Mouse (Mus musculus): Measurements from ENCODE around the gene Sapcd2. TPM values are rescaled to one million over a fixed set of nuclear protein-coding genes. Genes with fewer than 3 reads are reported as not detected.
A peak's percentile ranks its signal among the peaks of the same experiment; 100 is the strongest.
"Not testable (repeated sequence)": the region's sequence is repeated elsewhere in the genome, so short reads cannot be mapped to it uniquely, and the experiment has no call there.

The Sapcd2 gene
- polyA plus RNA-seq, 1 experiment from 2014 or later, result 35.9 TPM

GRCm38 (mm10) chr2:25402377-25402971, 30.4 kb downstream of the Sapcd2 start:
- H3K9me3 ChIP-seq (replicated peaks; ENCODE audit: control insufficient read depth, low read length), result no peaks in the 10 kb centered on the region
- peak overlapping the region; percentile 70 for H3K9ac ChIP-seq (ENCODE audit: low read length)
- H3K36me3 ChIP-seq (ENCODE audit: control insufficient read depth, insufficient read depth, low read length), result no peaks in the 10 kb centered on the region
- peak overlapping the region; percentile 53 for H3K4me3 ChIP-seq (replicated peaks; ENCODE audit: low read length)
- peaks cover 28% of the 10 kb centered on the region for H3K27me3 ChIP-seq (ENCODE audit: control insufficient read depth, insufficient read depth, low read length)
- ATAC-seq (ENCODE audit: insufficient read depth, low FRiP score), result peak; percentile 6; the same call in 1 of the 2 replicates
- H3K27ac ChIP-seq (ENCODE audit: low read length), result no peak overlapping the region
- peak overlapping the region; percentile 81 for H3K4me2 ChIP-seq (ENCODE audit: low read depth, low read length)
- WGBS, result 0% methylated on average over 13 of the region's 13 CpGs
- peaks cover 4% of the 10 kb centered on the region; the same call in 1 of the 2 replicates for H3K4me1 ChIP-seq (ENCODE audit: control insufficient read depth, insufficient read depth, low read length)

- Histone ChIP-seq H3K9ac (ENCODE audit: low read length) (peak overlapping the region; percentile 70), H3K9me3 (replicated peaks; ENCODE audit: control insufficient read depth, low read length) (no peaks in the 10 kb centered on the region), H3K36me3 (ENCODE audit: control insufficient read depth, insufficient read depth, low read length) (no peaks in the 10 kb centered on the region), H3K27me3 (ENCODE audit: control insufficient read depth, insufficient read depth, low read length) (peaks cover 26% of the 10 kb centered on the region), H3K27ac (ENCODE audit: low read length) (peak overlapping the region; percentile 21; the same call in 1 of the 2 replicates), H3K4me2 (ENCODE audit: low read depth, low read length) (peak overlapping the region; percentile 81), H3K4me3 (replicated peaks; ENCODE audit: low read length) (peak overlapping the region; percentile 53), H3K4me1 (ENCODE audit: control insufficient read depth, insufficient read depth, low read length) (peaks cover 4% of the 10 kb centered on the region; the same call in 1 of the 2 replicates)
- 2% methylated on average over 54 of the region's 54 CpGs for WGBS
- peak; percentile 69; the same call in 1 of the 2 replicates for ATAC-seq (ENCODE audit: insufficient read depth, low FRiP score)
Observed at GRCm38 (mm10) chr2:25402972-25403601, 31.0 kb downstream of the Sapcd2 start.

GRCm38 (mm10) chr2:25403994-25404393, 31.9 kb downstream of the Sapcd2 start:
- Histone ChIP-seq H3K4me1 (ENCODE audit: control insufficient read depth, insufficient read depth, low read length) (peaks cover 4% of the 10 kb centered on the region; the same call in 1 of the 2 replicates), H3K27ac (ENCODE audit: low read length) (no peak overlapping the region), H3K27me3 (ENCODE audit: control insufficient read depth, insufficient read depth, low read length) (peaks cover 20% of the 10 kb centered on the region), H3K9me3 (replicated peaks; ENCODE audit: control insufficient read depth, low read length) (no peaks in the 10 kb centered on the region), H3K4me2 (ENCODE audit: low read depth, low read length) (peak overlapping the region; percentile 81; the same call in 1 of the 2 replicates), H3K4me3 (replicated peaks; ENCODE audit: low read length) (peak overlapping the region; percentile 53; the same call in 1 of the 2 replicates), H3K36me3 (ENCODE audit: control insufficient read depth, insufficient read depth, low read length) (no peaks in the 10 kb centered on the region), H3K9ac (ENCODE audit: low read length) (no peak overlapping the region)
- 81% methylated on average over 4 of the region's 4 CpGs for WGBS
- no peak for ATAC-seq (ENCODE audit: insufficient read depth, low FRiP score)

GRCm38 (mm10) chr2:25408908-25409307, 36.8 kb downstream of the Sapcd2 start:
- 82% methylated on average over 10 of the region's 10 CpGs for WGBS
- no peaks in the 10 kb centered on the region for H3K27me3 ChIP-seq (ENCODE audit: control insufficient read depth, insufficient read depth, low read length)
- H3K4me1 ChIP-seq (ENCODE audit: control insufficient read depth, insufficient read depth, low read length), result no peaks in the 10 kb centered on the region
- H3K36me3 ChIP-seq (ENCODE audit: control insufficient read depth, insufficient read depth, low read length), result no peaks in the 10 kb centered on the region
- no peak overlapping the region for H3K4me3 ChIP-seq (replicated peaks; ENCODE audit: low read length)
- H3K9ac ChIP-seq (ENCODE audit: low read length), result no peak overlapping the region
- no peak overlapping the region for H3K4me2 ChIP-seq (ENCODE audit: low read depth, low read length)
- H3K27ac ChIP-seq (ENCODE audit: low read length), result no peak overlapping the region
- H3K9me3 ChIP-seq (replicated peaks; ENCODE audit: control insufficient read depth, low read length), result no peaks in the 10 kb centered on the region
- no peak for ATAC-seq (ENCODE audit: insufficient read depth, low FRiP score)

DNA sequence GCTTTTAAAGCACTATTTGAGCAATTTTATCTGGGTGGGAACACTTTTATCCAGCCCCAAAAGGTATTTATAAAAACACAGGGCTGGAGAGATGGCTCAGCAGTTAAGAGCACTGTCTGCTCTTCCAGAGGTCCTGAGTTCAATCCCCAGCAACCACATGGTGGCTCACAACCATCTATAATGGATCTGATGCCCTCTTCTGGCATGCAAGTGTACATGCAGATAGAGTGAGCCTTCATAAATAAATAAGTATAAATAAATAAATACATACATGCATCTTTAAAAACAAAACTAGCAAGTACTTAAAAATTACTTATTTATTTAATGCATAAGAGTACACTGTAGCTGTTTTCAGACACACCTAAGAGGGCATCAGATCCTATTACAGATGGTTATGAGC, 41.3 kb downstream of the Sapcd2 start:
- not testable (repeated sequence) for H3K4me3 ChIP-seq (replicated peaks; ENCODE audit: low read length); H3K9ac ChIP-seq (ENCODE audit: low read length); H3K27me3 ChIP-seq (ENCODE audit: control insufficient read depth, insufficient read depth, low read length); H3K4me1 ChIP-seq (ENCODE audit: control insufficient read depth, insufficient read depth, low read length); H3K27ac ChIP-seq (ENCODE audit: low read length); ATAC-seq (ENCODE audit: insufficient read depth, low FRiP score); H3K4me2 ChIP-seq (ENCODE audit: low read depth, low read length); H3K36me3 ChIP-seq (ENCODE audit: control insufficient read depth, insufficient read depth, low read length); H3K9me3 ChIP-seq (replicated peaks; ENCODE audit: control insufficient read depth, low read length)

DNA sequence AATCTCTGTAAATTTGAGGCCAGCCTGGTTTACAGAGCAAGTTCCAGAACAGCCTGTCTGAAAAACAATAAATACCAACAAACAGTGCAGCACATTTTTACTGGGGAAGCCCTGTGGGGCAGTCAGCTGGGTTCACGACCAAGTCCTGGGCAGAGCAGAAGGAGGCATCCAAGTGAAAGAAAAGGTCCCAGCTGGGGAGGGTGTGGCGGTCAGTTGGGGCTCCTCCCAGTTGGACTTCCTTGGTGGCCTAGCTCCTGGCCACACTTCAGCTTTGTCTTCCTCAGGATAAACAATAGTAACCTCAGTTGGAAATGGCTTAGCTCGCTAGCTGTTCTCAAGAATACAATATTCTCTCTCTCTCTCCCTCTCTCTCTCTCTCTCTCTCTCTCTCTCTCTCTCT, 45.3 kb downstream of the Sapcd2 start:
- Histone ChIP-seq H3K4me1 (ENCODE audit: control insufficient read depth, insufficient read depth, low read length) (no peaks in the 10 kb centered on the region), H3K27ac (ENCODE audit: low read length) (no peak overlapping the region), H3K9me3 (replicated peaks; ENCODE audit: control insufficient read depth, low read length) (no peaks in the 10 kb centered on the region), H3K36me3 (ENCODE audit: control insufficient read depth, insufficient read depth, low read length) (no peaks in the 10 kb centered on the region), H3K27me3 (ENCODE audit: control insufficient read depth, insufficient read depth, low read length) (no peaks in the 10 kb centered on the region), H3K4me2 (ENCODE audit: low read depth, low read length) (no peak overlapping the region), H3K4me3 (replicated peaks; ENCODE audit: low read length) (no peak overlapping the region), H3K9ac (ENCODE audit: low read length) (no peak overlapping the region)
- 18% methylated on average over 3 of the region's 3 CpGs for WGBS
- ATAC-seq (ENCODE audit: insufficient read depth, low FRiP score), result no peak

DNA sequence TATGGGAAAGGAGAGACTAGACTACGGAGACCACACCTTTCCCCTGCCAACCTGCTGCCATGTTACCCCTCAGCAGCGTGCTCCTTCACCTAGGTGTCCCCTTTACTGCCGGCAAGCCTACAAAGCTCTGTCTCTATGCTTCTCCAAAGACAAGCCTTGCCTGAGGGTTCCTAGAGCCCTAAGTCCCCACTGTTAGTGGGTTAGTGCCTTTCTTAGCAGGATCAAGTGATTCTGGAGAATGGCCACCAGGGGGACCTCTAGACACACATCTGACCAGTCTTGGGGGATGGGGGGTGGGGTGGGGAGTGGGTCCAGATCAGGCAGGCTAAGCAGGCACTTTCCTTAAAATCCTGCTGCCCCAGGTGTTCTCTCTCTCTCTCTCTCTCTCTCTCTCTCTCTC, 49.8 kb downstream of the Sapcd2 start:
- no peak for ATAC-seq (ENCODE audit: insufficient read depth, low FRiP score)

GRCm38 (mm10) chr2:25422587-25423410, 50.7 kb downstream of the Sapcd2 start, which contains the start of gene Fut7:
Fut7 (plus strand) TSS chr2:25423267.
- ATAC-seq (ENCODE audit: insufficient read depth, low FRiP score), result no peak
- Histone ChIP-seq H3K4me3 (replicated peaks; ENCODE audit: low read length) (no peak within 1 kb of the TSS), H3K27me3 (ENCODE audit: control insufficient read depth, insufficient read depth, low read length) (peaks cover 19% of the 10 kb centered on the region), H3K27ac (ENCODE audit: low read length) (no peak within 1 kb of the TSS), H3K4me2 (ENCODE audit: low read depth, low read length) (no peak within 1 kb of the TSS), H3K36me3 (ENCODE audit: control insufficient read depth, insufficient read depth, low read length) (no peaks in the 10 kb centered on the region), H3K9me3 (replicated peaks; ENCODE audit: control insufficient read depth, low read length) (no peaks in the 10 kb centered on the region), H3K9ac (ENCODE audit: low read length) (no peak within 1 kb of the TSS; the same call in 1 of the 2 replicates), H3K4me1 (ENCODE audit: control insufficient read depth, insufficient read depth, low read length) (no peaks in the 10 kb centered on the region)
- WGBS, result 50% methylated on average over 17 of the region's 17 CpGs

More for the DNA sequence above, 49.8 kb downstream of the Sapcd2 start:
- Histone ChIP-seq H3K9me3 (replicated peaks; ENCODE audit: control insufficient read depth, low read length) (no peaks in the 10 kb centered on the region), H3K4me2 (ENCODE audit: low read depth, low read length) (no peak overlapping the region), H3K36me3 (ENCODE audit: control insufficient read depth, insufficient read depth, low read length) (no peaks in the 10 kb centered on the region), H3K4me1 (ENCODE audit: control insufficient read depth, insufficient read depth, low read length) (no peaks in the 10 kb centered on the region), H3K9ac (ENCODE audit: low read length) (no peak overlapping the region), H3K4me3 (replicated peaks; ENCODE audit: low read length) (no peak overlapping the region), H3K27me3 (ENCODE audit: control insufficient read depth, insufficient read depth, low read length) (peaks cover 19% of the 10 kb centered on the region), H3K27ac (ENCODE audit: low read length) (no peak overlapping the region)
- 20% methylated on average over 3 of the region's 3 CpGs for WGBS

DNA sequence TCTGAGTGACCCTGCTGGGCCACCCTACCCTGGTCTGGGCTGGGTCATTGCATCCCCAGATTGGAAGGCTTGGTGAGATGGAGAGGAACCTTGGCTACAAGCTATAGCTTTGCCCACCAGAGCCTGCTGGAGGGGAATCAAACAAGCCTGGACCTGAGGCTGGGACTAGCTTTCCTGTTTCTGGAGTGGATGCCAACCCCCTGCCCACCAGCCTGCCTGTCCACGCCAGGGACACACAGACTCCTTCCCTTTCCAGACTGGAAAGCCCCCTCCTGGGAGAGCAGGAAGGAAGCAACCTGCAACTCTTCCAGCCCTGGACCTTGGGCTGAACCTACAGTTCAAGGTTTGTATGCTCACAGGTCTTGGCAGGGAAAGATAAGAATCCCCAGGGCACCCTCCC, 51.5 kb downstream of the Sapcd2 start:
- WGBS, result 57% methylated on average over 1 of the region's 1 CpGs
- Histone ChIP-seq H3K4me2 (ENCODE audit: low read depth, low read length) (no peak overlapping the region), H3K9ac (ENCODE audit: low read length) (no peak overlapping the region), H3K27me3 (ENCODE audit: control insufficient read depth, insufficient read depth, low read length) (peaks cover 19% of the 10 kb centered on the region), H3K9me3 (replicated peaks; ENCODE audit: control insufficient read depth, low read length) (no peaks in the 10 kb centered on the region), H3K36me3 (ENCODE audit: control insufficient read depth, insufficient read depth, low read length) (no peaks in the 10 kb centered on the region), H3K4me3 (replicated peaks; ENCODE audit: low read length) (no peak overlapping the region), H3K4me1 (ENCODE audit: control insufficient read depth, insufficient read depth, low read length) (no peaks in the 10 kb centered on the region), H3K27ac (ENCODE audit: low read length) (no peak overlapping the region)
- ATAC-seq (ENCODE audit: insufficient read depth, low FRiP score), result no peak
